Mouse (Mus musculus) midbrain, embryonic 15.5 days (tissue): ENCODE measurements at regions not wholly inside any gene's neighbourhood (a gene's known extent, or its start where the extent isn't known, plus 50 kb on each side); places are given as distances from the start of the nearest gene placed in this dataset.

Source experiments
- ATAC-seq: fragments of 200-750 bp; cut with Nextera tagmentation; replicated peaks from 2 replicates; pipeline ENCODE4 v1.8.0; 2017; ENCODE audit warnings: moderate TSS enrichment
- H3K27ac ChIP-seq: fragments of 300-500 bp; sonication (generic); 2 replicates; pipeline ENCODE4 v1.5.1; 2015; ENCODE audit warnings: mild to moderate bottlenecking, inconsistent platforms
- H3K27me3 ChIP-seq: fragments of 300-500 bp; sonication (generic); replicated peaks from 2 replicates; pipeline ENCODE4 v1.6.1; 2015; ENCODE audit warnings: inconsistent platforms
- H3K36me3 ChIP-seq: fragments of 300-500 bp; sonication (generic); replicated peaks from 2 replicates; pipeline ENCODE4 v1.6.1; 2015; ENCODE audit warnings: inconsistent platforms
- H3K4me1 ChIP-seq: fragments of 300-500 bp; sonication (generic); 2 replicates; pipeline ENCODE4 v1.6.1; 2015; ENCODE audit warnings: inconsistent platforms
- H3K4me2 ChIP-seq: fragments of 300-500 bp; sonication (generic); 2 replicates; pipeline ENCODE4 v1.6.1; 2015; ENCODE audit warnings: inconsistent platforms, mild to moderate bottlenecking, moderate library complexity
- H3K4me3 ChIP-seq: fragments of 300-500 bp; sonication (generic); 2 replicates; pipeline ENCODE4 v1.5.1; 2015; ENCODE audit warnings: mild to moderate bottlenecking, inconsistent platforms
- H3K9ac ChIP-seq: fragments of 300-500 bp; sonication (generic); 2 replicates; pipeline ENCODE4 v1.6.1; 2015; ENCODE audit warnings: mild to moderate bottlenecking, inconsistent platforms
- H3K9me3 ChIP-seq: fragments of 300-500 bp; sonication (generic); 2 replicates; pipeline ENCODE4 v1.6.1; 2016; ENCODE audit warnings: inconsistent platforms
- WGBS: fragments of 180-500 bp; shearing (Covaris S2); methylation state at CpG from one replicate; pipeline ENCODE4 v1.1.7; 2015; ENCODE audit warnings: mixed read lengths; 5-methylcytosine and 5-hydroxymethylcytosine counted together

GRCm38 (mm10) chr4:25416330-25416729 is 134.7 kb upstream of the Ufl1 start:
- Histone ChIP-seq H3K9me3 (no peaks in the 10 kb centered on the region), H3K4me2 (no peak overlapping the region), H3K36me3 (no peaks in the 10 kb centered on the region), H3K4me3 (no peak overlapping the region), H3K27ac (no peak overlapping the region), H3K27me3 (no peaks in the 10 kb centered on the region), H3K9ac (no peak overlapping the region), H3K4me1 (no peaks in the 10 kb centered on the region)
- no peak for ATAC-seq
- 77% methylated on average over 2 of the region's 2 CpGs for WGBS

- Histone ChIP-seq H3K36me3 (no peaks in the 10 kb centered on the region), H3K27ac (peak overlapping the region; percentile 92), H3K9ac (no peak overlapping the region), H3K4me2 (no peak overlapping the region), H3K9me3 (no peaks in the 10 kb centered on the region), H3K27me3 (no peaks in the 10 kb centered on the region), H3K4me1 (peaks cover 30% of the 10 kb centered on the region), H3K4me3 (no peak overlapping the region)
- WGBS, result 36% methylated on average over 4 of the region's 4 CpGs
- no peak for ATAC-seq
These were observed 128.8 kb upstream of the Ufl1 start for GRCm38 (mm10) chr4:25410440-25410839.

DNA sequence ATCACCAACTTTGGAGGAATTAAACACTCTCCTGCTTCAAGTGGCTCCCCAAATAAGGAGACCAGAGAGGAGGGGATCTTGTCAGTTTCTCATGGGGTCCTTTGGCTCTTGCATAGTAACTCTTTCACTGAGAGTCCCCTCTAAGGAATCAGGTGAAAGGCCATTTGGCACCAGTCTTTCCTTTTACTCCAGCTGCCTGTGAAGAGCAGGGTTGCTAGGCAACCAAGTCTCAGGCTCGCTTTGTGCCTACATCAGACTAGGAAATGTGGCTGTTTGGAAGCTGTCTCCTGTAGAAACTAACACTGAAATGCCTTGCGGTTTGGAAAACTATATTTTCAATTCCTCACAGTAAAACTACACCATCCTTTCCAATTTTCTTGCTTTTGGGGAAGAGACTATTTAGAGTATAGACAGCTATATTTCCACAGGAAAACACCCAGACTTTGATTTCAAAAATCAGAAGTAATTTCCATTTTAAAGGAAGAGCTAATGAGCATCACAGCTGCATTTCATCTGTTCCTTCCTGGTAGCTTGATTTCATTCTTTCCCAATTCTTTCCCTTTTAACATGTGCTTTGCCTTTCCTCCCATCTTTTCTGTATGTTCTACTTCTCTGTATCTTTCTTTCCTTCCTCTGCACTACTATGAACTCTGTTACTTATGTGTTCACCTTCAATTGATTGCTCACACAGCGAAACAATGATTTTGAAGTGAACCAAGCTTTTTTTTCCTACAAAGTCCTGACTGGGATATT is 127.3 kb upstream of the Ufl1 start:
- Histone ChIP-seq H3K4me2 (peak overlapping the region; percentile 33), H3K27ac (peak overlapping the region; percentile 92), H3K9ac (peak overlapping the region; percentile 4; the same call in 1 of the 2 replicates), H3K9me3 (no peaks in the 10 kb centered on the region), H3K4me1 (peaks cover 30% of the 10 kb centered on the region), H3K4me3 (no peak overlapping the region), H3K36me3 (no peaks in the 10 kb centered on the region), H3K27me3 (no peaks in the 10 kb centered on the region)
- 12% methylated on average over 3 of the region's 3 CpGs for whole genome bisulfite sequencing
- ATAC-seq, result peak; percentile 98

DNA sequence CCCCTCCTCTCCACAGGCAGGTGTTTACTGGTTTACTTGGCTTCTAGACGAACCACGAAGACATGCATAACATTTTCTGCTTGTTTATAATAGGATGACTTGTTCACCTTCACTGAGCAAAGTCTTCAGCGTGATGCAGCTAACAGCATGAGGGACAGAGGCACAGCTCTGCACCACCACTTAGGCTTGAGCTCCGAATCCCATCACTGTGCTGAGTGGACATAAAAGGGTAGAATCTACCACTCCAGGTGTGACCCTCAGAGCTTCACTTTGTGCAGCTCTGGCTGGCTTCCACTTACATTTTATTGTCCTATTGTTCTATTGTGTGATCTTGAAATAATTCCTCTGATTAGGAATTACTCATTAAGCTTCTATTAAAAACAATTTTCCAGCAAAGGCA is 126.2 kb upstream of the Ufl1 start:
- Histone ChIP-seq H3K27ac (peak overlapping the region; percentile 92), H3K4me2 (no peak overlapping the region)

DNA sequence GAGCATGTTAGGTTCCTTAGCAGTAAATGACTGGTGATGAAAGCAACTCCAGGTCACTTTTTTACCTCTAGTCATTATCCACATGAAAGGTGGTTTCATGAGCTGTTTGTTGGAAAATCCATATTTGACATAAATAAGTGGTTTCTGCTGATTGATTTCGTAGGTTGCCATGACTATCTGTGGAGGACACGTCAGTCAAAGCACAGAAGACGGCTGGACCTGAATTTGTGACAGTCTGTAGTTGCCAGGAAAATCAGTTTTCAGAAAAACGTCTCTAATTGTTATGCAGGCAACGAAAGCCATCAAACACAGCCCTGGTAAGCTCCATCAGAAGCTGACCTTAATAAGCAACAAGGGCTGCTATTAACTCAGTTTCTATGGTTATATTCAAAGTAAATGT is 107.9 kb upstream of the Ufl1 start:
- Histone ChIP-seq H3K9ac (no peak overlapping the region), H3K4me2 (no peak overlapping the region), H3K9me3 (no peaks in the 10 kb centered on the region), H3K36me3 (no peaks in the 10 kb centered on the region), H3K27me3 (no peaks in the 10 kb centered on the region), H3K4me1 (no peaks in the 10 kb centered on the region), H3K27ac (0 out of 2 replicates have a peak overlapping the region, but pooled peaks have one; percentile 2), H3K4me3 (no peak overlapping the region)
- 60% methylated on average over 5 of the region's 5 CpGs for WGBS
- ATAC-seq, result peak; percentile 66; the same call in 1 of the 2 replicates

More for the DNA sequence above, 126.2 kb upstream of the Ufl1 start:
- Histone ChIP-seq H3K4me3 (no peak overlapping the region), H3K9me3 (no peaks in the 10 kb centered on the region), H3K36me3 (no peaks in the 10 kb centered on the region), H3K4me1 (peaks cover 30% of the 10 kb centered on the region), H3K9ac (no peak overlapping the region), H3K27me3 (no peaks in the 10 kb centered on the region)
- peak; percentile 55; the same call in 1 of the 2 replicates for ATAC-seq
- WGBS, result 4% methylated on average over 4 of the region's 4 CpGs

DNA sequence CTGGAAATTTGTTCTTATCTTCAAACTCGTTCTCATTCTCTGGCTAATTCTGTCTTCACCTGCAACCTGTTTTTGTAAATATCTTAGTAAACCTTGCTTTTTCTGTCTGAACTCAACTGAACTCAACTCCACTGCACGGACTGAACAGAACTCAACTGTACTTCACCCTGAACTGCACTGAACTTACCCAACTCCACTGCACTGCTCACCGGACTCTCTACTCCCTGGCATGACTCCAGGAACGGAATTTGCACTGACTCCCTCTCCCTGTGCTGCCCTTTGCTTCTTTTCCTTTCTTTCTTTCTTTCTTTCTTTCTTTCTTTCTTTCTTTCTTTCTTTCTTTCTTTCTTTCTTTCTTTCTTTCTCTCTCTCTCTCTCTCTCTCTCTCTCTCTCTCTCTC is 90.4 kb upstream of the Ufl1 start:
- no peak overlapping the region for H3K27ac ChIP-seq
- H3K4me2 ChIP-seq, result no peak overlapping the region
- no peak overlapping the region for H3K9ac ChIP-seq
- H3K36me3 ChIP-seq, result no peaks in the 10 kb centered on the region
- 80% methylated on average over 4 of the region's 4 CpGs for WGBS
- no peak overlapping the region for H3K4me3 ChIP-seq
- no peaks in the 10 kb centered on the region for H3K9me3 ChIP-seq
- ATAC-seq, result no peak
- no peaks in the 10 kb centered on the region for H3K4me1 ChIP-seq
- no peaks in the 10 kb centered on the region for H3K27me3 ChIP-seq

GRCm38 (mm10) chr4:25364402-25364801 is 82.8 kb upstream of the Ufl1 start:
- H3K27ac ChIP-seq, result no peak overlapping the region
- H3K4me1 ChIP-seq, result no peaks in the 10 kb centered on the region
- H3K36me3 ChIP-seq, result no peaks in the 10 kb centered on the region
- ATAC-seq, result no peak
- no peak overlapping the region for H3K4me3 ChIP-seq
- H3K27me3 ChIP-seq, result no peaks in the 10 kb centered on the region
- no peaks in the 10 kb centered on the region for H3K9me3 ChIP-seq
- H3K4me2 ChIP-seq, result no peak overlapping the region
- H3K9ac ChIP-seq, result no peak overlapping the region

DNA sequence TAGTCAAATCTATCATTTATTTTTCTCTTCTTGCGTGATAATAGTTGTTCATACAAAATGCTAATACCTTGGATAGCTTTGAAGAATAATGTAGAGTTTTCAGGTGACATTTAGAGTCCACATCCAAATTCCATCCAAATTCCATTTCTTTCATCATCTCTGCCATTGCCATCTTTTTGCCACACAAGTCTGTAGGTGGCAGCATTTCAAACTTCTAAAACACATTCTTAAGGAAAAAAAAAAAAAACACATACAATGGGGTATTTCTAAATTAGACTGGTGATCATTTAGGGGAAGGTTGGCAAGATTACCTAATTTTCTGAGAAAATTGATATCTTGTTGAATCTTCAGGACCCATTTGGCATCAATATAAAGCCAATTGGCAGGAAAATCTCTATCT is 56.0 kb upstream of the Ufl1 start:
- no peak overlapping the region for H3K9ac ChIP-seq
- no peak overlapping the region for H3K27ac ChIP-seq
- no peaks in the 10 kb centered on the region for H3K9me3 ChIP-seq
- no peaks in the 10 kb centered on the region for H3K4me1 ChIP-seq
- no peaks in the 10 kb centered on the region for H3K36me3 ChIP-seq
- no peaks in the 10 kb centered on the region for H3K27me3 ChIP-seq
- no peak overlapping the region for H3K4me3 ChIP-seq
- no peak overlapping the region for H3K4me2 ChIP-seq
- WGBS, result 84% methylated on average over 1 of the region's 1 CpGs
- ATAC-seq, result no peak
